ENCODE assay signal across 30 mouse cellular contexts in the genomic region with DNA sequence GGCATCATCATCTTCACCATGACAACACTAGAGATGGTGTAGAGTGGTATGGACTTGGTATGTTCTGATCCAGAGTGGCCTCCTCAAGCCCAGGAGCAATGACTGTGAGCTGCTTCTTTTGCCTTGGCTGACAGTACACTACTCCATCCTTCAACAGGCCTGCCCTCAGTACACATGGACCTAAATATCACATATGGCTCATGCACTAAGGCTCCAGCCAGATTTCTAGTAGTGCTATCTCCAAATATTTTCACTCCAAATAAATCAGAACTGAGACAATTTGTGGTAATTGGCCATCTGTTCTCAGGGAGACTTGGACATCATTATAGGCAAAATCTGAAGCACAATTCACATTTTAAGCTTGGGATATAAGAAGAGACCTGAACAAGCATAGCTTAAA. TPM values are rescaled to one million over a fixed set of nuclear protein-coding genes. Genes with fewer than 3 reads are reported as not detected.
DNase-seq lines count a peak whose midpoint lies in the region; ATAC-seq and TF ChIP-seq lines count a peak whose summit lies in the region.
"Had no signal": no experiment of that assay in that cellular context is flagged by ENCODE, and none has a peak within 500 bp of the region (broad histone marks: within the 10 kb centered on the region; RNA-seq: fewer than 3 reads in every experiment).

No protein-coding gene starts in this region.

- no peak overlapping the region for H3K4me3 ChIP-seq in forebrain, postnatal 0 days (ENCODE audit: low read depth, low read length)
- no peak overlapping the region for H3K4me3 ChIP-seq in forebrain, embryonic 10.5 days
- no peak overlapping the region for H3K4me3 ChIP-seq in midbrain, embryonic 10.5 days
- H3K4me3 ChIP-seq: embryonic facial prominence, embryonic 13.5 days; hindbrain, embryonic 10.5 days; hindbrain, embryonic 15.5 days; left cerebral cortex, adult 2 months; limb, embryonic 12.5 days; liver, embryonic 15.5 days; midbrain, embryonic 15.5 days; neural tube, embryonic 15.5 days had no signal

- no peak for ATAC-seq in forebrain, postnatal 0 days
- ATAC-seq: inflammation-experienced regulatory T-cells, adult 6 months; midbrain, embryonic 15.5 days; Patski had no signal

- H3K9me3 ChIP-seq in forebrain, postnatal 0 days (ENCODE audit: low read length): no peaks in the 10 kb centered on the region
- H3K9me3 ChIP-seq in forebrain, embryonic 10.5 days: no peaks in the 10 kb centered on the region
- no peaks in the 10 kb centered on the region for H3K9me3 ChIP-seq in midbrain, embryonic 10.5 days (replicated peaks)
- H3K9me3 ChIP-seq: embryonic facial prominence, embryonic 13.5 days; G1E; hindbrain, embryonic 10.5 days; hindbrain, embryonic 15.5 days; limb, embryonic 12.5 days; liver, embryonic 15.5 days; midbrain, embryonic 15.5 days; neural tube, embryonic 15.5 days had no signal

- H3K27ac ChIP-seq in forebrain, postnatal 0 days (ENCODE audit: low read depth, low read length): no peak overlapping the region
- no peak overlapping the region for H3K27ac ChIP-seq in forebrain, embryonic 10.5 days
- H3K27ac ChIP-seq in midbrain, embryonic 10.5 days (replicated peaks): no peak overlapping the region
- H3K27ac ChIP-seq: embryonic facial prominence, embryonic 13.5 days; hindbrain, embryonic 10.5 days; hindbrain, embryonic 15.5 days; left cerebral cortex, adult 2 months; limb, embryonic 12.5 days; liver, embryonic 15.5 days; midbrain, embryonic 15.5 days; neural tube, embryonic 15.5 days had no signal

- no peaks in the 10 kb centered on the region for H3K27me3 ChIP-seq in forebrain, postnatal 0 days (ENCODE audit: insufficient read depth, low read length)
- H3K27me3 ChIP-seq in forebrain, embryonic 10.5 days (ENCODE audit: poor library complexity, severe bottlenecking): no peaks in the 10 kb centered on the region
- no peaks in the 10 kb centered on the region for H3K27me3 ChIP-seq in midbrain, embryonic 10.5 days (ENCODE audit: low read depth, poor library complexity, severe bottlenecking)
- H3K27me3 ChIP-seq: embryonic facial prominence, embryonic 13.5 days; hindbrain, embryonic 15.5 days; limb, embryonic 12.5 days; liver, embryonic 15.5 days; midbrain, embryonic 15.5 days; neural tube, embryonic 15.5 days; Patski had no signal

- no peak overlapping the region for H3K9ac ChIP-seq in forebrain, postnatal 0 days
- H3K9ac ChIP-seq: embryonic facial prominence, embryonic 13.5 days; hindbrain, embryonic 15.5 days; limb, embryonic 12.5 days; liver, embryonic 15.5 days; lung, embryonic 14.5 days; midbrain, embryonic 15.5 days; neural tube, embryonic 15.5 days had no signal

- DNase-seq in cerebellum, adult 11-12 months: peak; percentile 28
- no peak for DNase-seq in cerebellum, adult 11 months
- peak; percentile 26 for DNase-seq in forebrain, postnatal 0 days
- DNase-seq in forebrain, embryonic 10.5 days (ENCODE audit: extremely low spot score, low spot score): no peak
- DNase-seq in cerebellum, adult 9-10 months: peak; percentile 76
- DNase-seq in embryo, embryonic 10 days (ENCODE audit: low spot score): no peak
- DNase-seq in midbrain, embryonic 10.5 days (ENCODE audit: low spot score): no peak
- DNase-seq: adrenal gland, postnatal 10 days; gastrocnemius, postnatal 14 days; heart, postnatal 14 days; kidney, adult 11 months; kidney, postnatal 14 days; lung, embryonic 14.5 days; lung, postnatal 14 days; retina, postnatal 1 day; right cerebral cortex, postnatal 25 days; thymus, postnatal 14 days had no signal

- no peak overlapping the region for H3K4me2 ChIP-seq in forebrain, postnatal 0 days (ENCODE audit: low read depth)
- H3K4me2 ChIP-seq: embryonic facial prominence, embryonic 13.5 days; hindbrain, embryonic 15.5 days; limb, embryonic 12.5 days; liver, embryonic 15.5 days; lung, embryonic 14.5 days; midbrain, embryonic 15.5 days; neural tube, embryonic 15.5 days had no signal

- H3K4me1 ChIP-seq in forebrain, postnatal 0 days (ENCODE audit: insufficient read depth): peaks cover 7% of the 10 kb centered on the region; the same call in 1 of the 2 replicates
- H3K4me1 ChIP-seq in forebrain, embryonic 10.5 days: peaks cover 14% of the 10 kb centered on the region
- peaks cover 8% of the 10 kb centered on the region for H3K4me1 ChIP-seq in midbrain, embryonic 10.5 days

- TF ChIP-seq CTCF in forebrain, postnatal 0 days (IDR thresholded peaks at IDR 0.05; ENCODE audit: low read depth): no peak

- H3K36me3 ChIP-seq in forebrain, postnatal 0 days (ENCODE audit: insufficient read depth): peaks cover 12% of the 10 kb centered on the region
- peaks cover 42% of the 10 kb centered on the region for H3K36me3 ChIP-seq in forebrain, embryonic 10.5 days (replicated peaks)
- peaks cover 28% of the 10 kb centered on the region for H3K36me3 ChIP-seq in midbrain, embryonic 10.5 days

RNA-seq across cellular contexts. Expression of a gene that starts 43.8 kb away (rescaled TPM):
- 0.29 TPM in 1 of 2 replicates, not detected in the other for total RNA-seq in forebrain, postnatal 0 days (2014; rRNA removed)
- 0.08 and 0.11 TPM in 2 replicates for polyA plus RNA-seq in forebrain, postnatal 0 days (2015; fragmentation: Nextera tagmentation; extraction: Ambion mirVana)
- 0.09 and 0.20 TPM in 2 replicates for polyA plus RNA-seq in forebrain, embryonic 10.5 days (2016; fragmentation: Nextera tagmentation; extraction: Ambion mirVana)
- polyA plus RNA-seq in midbrain, embryonic 10.5 days (2016; fragmentation: Nextera tagmentation; extraction: Ambion mirVana): 0.19 and 0.24 TPM in 2 replicates
- total RNA-seq: granulocyte monocyte progenitor cell, adult 5-6 weeks had no signal
- polyA plus RNA-seq: kidney, embryonic 14.5 days; limb, embryonic 12.5 days had no signal

RNA-seq across cellular contexts. Expression of a gene that starts 51.3 kb away (rescaled TPM):
- 28.2 and 37.7 TPM in 2 replicates for total RNA-seq in forebrain, postnatal 0 days (2014; rRNA removed)
- polyA plus RNA-seq in forebrain, postnatal 0 days (2015; fragmentation: Nextera tagmentation; extraction: Ambion mirVana): 59.2 and 85.6 TPM in 2 replicates
- 112 and 113 TPM in 2 replicates for polyA plus RNA-seq in forebrain, embryonic 10.5 days (2016; fragmentation: Nextera tagmentation; extraction: Ambion mirVana)
- polyA plus RNA-seq in midbrain, embryonic 10.5 days (2016; fragmentation: Nextera tagmentation; extraction: Ambion mirVana): 110 and 112 TPM in 2 replicates

Comparison
In these comparisons a context has a peak if more than half of its experiments do, and no peak if none do; other contexts are left out.
1. DNase-seq: peak in cerebellum, adult 11-12 months (single experiment), forebrain, postnatal 0 days (single experiment) and cerebellum, adult 9-10 months (single experiment); none in cerebellum, adult 11 months (single experiment), forebrain, embryonic 10.5 days (single experiment), embryo, embryonic 10 days (single experiment) and midbrain, embryonic 10.5 days (single experiment).